Mouse (Mus musculus): ENCODE results near the gene B4galt1. TPM values are rescaled to one million over a fixed set of nuclear protein-coding genes. Genes with fewer than 3 reads are reported as not detected.

Gene B4galt1
- polyA plus RNA-seq, 1 experiment: 43.8 TPM

DNA sequence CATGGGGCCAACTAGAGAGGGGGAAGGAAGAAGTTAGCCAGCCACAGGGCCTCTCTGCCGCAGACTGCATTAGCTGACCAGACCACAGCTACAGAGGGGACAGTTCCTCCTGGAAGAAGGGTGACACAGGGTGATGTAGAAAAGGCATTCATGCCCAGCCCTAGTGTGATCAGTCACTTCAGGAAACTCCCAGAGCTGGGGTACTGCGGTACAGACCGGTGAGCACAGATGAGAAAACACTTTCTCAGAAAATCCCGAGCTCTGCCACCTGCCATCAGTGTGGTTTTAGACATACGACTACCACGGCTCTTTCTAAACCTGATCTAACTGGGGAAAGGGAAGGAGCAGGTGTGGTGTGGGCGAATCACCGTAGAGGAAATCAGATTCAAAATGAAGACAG is 30.1 kb downstream of the B4galt1 start:
- Histone ChIP-seq H3K27me3 (replicated peaks) (no peaks in the 10 kb centered on the region), H3K4me3 (replicated peaks) (no peak overlapping the region), H3K9me3 (no peaks in the 10 kb centered on the region), H3K36me3 (replicated peaks; ENCODE audit: low read length) (peaks cover 98% of the 10 kb centered on the region), H3K4me1 (peaks cover 99% of the 10 kb centered on the region)
- no peak for TF ChIP-seq FLI1 (IDR thresholded peaks at IDR 0.05; ENCODE audit: low read length)
- no peak for TF ChIP-seq GATA1 (IDR thresholded peaks at IDR 0.05; ENCODE audit: borderline replicate concordance, low read length)

GRCm38 (mm10) chr4:40823151-40823550 is 30.7 kb downstream of the B4galt1 start:
- peaks cover 100% of the 10 kb centered on the region for H3K4me1 ChIP-seq
- H3K4me3 ChIP-seq (replicated peaks): peak overlapping the region; percentile 33
- peaks cover 99% of the 10 kb centered on the region for H3K36me3 ChIP-seq (replicated peaks; ENCODE audit: low read length)
- no peak for TF ChIP-seq FLI1 (IDR thresholded peaks at IDR 0.05; ENCODE audit: low read length)
- no peak for TF ChIP-seq GATA1 (IDR thresholded peaks at IDR 0.05; ENCODE audit: borderline replicate concordance, low read length)
- H3K27me3 ChIP-seq (replicated peaks): no peaks in the 10 kb centered on the region
- no peaks in the 10 kb centered on the region for H3K9me3 ChIP-seq

DNA sequence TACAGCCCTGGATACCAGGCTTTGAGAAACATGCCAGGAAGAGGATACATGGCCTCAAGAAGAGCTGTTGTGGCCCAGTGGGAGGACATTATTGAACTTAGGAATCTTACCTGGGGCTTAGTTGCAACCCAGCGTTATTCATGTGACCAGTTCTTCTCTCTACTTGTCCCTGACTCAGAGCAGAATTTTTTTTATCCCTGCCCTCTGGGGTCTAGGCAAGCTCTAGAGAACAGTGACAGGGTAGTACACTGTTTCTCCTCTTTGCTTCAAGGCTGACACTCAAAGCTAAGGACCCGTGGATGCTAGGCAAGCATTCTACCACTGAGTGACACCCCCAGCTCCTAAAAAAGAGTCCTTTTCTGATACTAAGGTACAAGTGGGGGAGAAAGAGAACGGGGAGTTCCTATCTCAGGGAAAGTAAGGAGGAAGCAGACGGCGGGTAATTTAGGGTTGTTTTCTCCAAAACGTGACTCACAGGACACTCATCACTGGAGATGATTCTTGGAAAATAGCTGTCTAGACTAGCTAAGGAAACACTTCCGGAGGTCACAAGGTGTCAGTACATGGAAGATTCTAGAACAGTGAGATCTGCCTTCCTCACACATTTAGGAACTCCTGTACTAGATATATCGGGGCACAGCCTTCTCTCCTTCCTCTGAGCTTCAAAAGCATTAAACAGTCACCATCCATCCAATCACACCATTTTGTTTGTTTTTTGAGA is 32.3 kb downstream of the B4galt1 start:
- Histone ChIP-seq H3K4me1 (peaks cover 100% of the 10 kb centered on the region), H3K4me3 (replicated peaks) (no peak overlapping the region), H3K36me3 (replicated peaks; ENCODE audit: low read length) (peaks cover 99% of the 10 kb centered on the region), H3K9me3 (no peaks in the 10 kb centered on the region), H3K27me3 (replicated peaks) (no peaks in the 10 kb centered on the region)
- TF ChIP-seq GATA1 (IDR thresholded peaks at IDR 0.05; ENCODE audit: borderline replicate concordance, low read length) (no peak), FLI1 (IDR thresholded peaks at IDR 0.05; ENCODE audit: low read length) (no peak)

DNA sequence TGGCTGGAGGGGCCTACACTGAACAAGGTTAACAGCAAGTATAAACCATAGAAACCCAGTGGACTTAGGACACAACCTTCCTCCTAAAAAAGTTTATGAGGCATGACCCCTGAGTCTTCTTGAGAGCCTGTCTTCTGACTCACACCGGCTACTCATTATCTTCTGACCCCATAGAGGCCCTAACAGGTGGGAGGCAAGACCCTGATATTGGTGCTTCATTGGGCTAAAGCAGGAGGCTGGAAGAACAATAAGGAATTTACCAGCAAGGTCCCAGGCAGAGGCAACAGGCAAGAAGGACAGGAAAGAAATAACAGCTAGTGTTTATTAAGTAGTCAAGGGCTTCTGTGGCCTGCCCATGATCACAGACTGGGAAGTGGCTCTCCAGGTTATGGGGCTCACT is 32.9 kb downstream of the B4galt1 start:
- no peaks in the 10 kb centered on the region for H3K9me3 ChIP-seq
- peaks cover 99% of the 10 kb centered on the region for H3K36me3 ChIP-seq (replicated peaks; ENCODE audit: low read length)
- TF ChIP-seq GATA1 (IDR thresholded peaks at IDR 0.05; ENCODE audit: borderline replicate concordance, low read length) (no peak), FLI1 (IDR thresholded peaks at IDR 0.05; ENCODE audit: low read length) (no peak)
- no peak overlapping the region for H3K4me3 ChIP-seq (replicated peaks)
- H3K4me1 ChIP-seq: peaks cover 100% of the 10 kb centered on the region
- no peaks in the 10 kb centered on the region for H3K27me3 ChIP-seq (replicated peaks)

- Histone ChIP-seq H3K9me3 (no peaks in the 10 kb centered on the region), H3K36me3 (replicated peaks; ENCODE audit: low read length) (peaks cover 99% of the 10 kb centered on the region), H3K4me3 (replicated peaks) (no peak overlapping the region), H3K27me3 (replicated peaks) (no peaks in the 10 kb centered on the region), H3K4me1 (peaks cover 100% of the 10 kb centered on the region)
- no peak for TF ChIP-seq GATA1 (IDR thresholded peaks at IDR 0.05; ENCODE audit: borderline replicate concordance, low read length)
- no peak for TF ChIP-seq FLI1 (IDR thresholded peaks at IDR 0.05; ENCODE audit: low read length)
Measured at GRCm38 (mm10) chr4:40820024-40820423, 33.8 kb downstream of the B4galt1 start.

DNA sequence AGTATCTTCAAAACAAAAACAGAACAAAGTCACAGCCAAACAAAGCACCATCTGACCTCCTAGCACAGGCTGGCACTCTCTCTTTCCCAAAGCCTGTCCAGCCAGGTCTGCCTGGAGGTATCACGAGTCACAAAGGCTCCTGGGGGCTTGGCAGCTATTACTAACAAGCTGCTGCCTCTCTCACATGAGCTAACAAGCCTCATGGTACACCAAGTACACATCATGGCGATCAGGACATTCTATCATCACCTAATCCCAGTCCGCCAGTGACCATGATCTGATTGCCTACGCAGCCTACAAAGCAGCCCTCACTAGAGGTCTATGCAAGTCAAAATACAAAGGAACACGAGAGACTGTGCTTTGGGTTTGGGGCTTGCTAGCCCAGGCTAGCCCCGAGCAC is 34.7 kb downstream of the B4galt1 start:
- TF ChIP-seq FLI1 (IDR thresholded peaks at IDR 0.05; ENCODE audit: low read length): no peak
- no peak for TF ChIP-seq GATA1 (IDR thresholded peaks at IDR 0.05; ENCODE audit: borderline replicate concordance, low read length)
- Histone ChIP-seq H3K4me1 (peaks cover 100% of the 10 kb centered on the region), H3K9me3 (no peaks in the 10 kb centered on the region), H3K27me3 (replicated peaks) (no peaks in the 10 kb centered on the region), H3K36me3 (replicated peaks; ENCODE audit: low read length) (peaks cover 99% of the 10 kb centered on the region), H3K4me3 (replicated peaks) (peak overlapping the region; percentile 64)

GRCm38 (mm10) chr4:40818421-40818820 is 35.4 kb downstream of the B4galt1 start:
- no peak for TF ChIP-seq GATA1 (IDR thresholded peaks at IDR 0.05; ENCODE audit: borderline replicate concordance, low read length)
- TF ChIP-seq FLI1 (IDR thresholded peaks at IDR 0.05; ENCODE audit: low read length): no peak
- H3K4me1 ChIP-seq: peaks cover 100% of the 10 kb centered on the region
- peak overlapping the region; percentile 80 for H3K4me3 ChIP-seq (replicated peaks)
- no peaks in the 10 kb centered on the region for H3K27me3 ChIP-seq (replicated peaks)
- H3K36me3 ChIP-seq (replicated peaks; ENCODE audit: low read length): peaks cover 99% of the 10 kb centered on the region
- no peaks in the 10 kb centered on the region for H3K9me3 ChIP-seq

- Histone ChIP-seq H3K9me3 (no peaks in the 10 kb centered on the region), H3K27me3 (replicated peaks) (no peaks in the 10 kb centered on the region), H3K4me1 (peaks cover 100% of the 10 kb centered on the region), H3K4me3 (replicated peaks) (peak overlapping the region; percentile 80), H3K36me3 (replicated peaks; ENCODE audit: low read length) (peaks cover 99% of the 10 kb centered on the region)
- TF ChIP-seq GATA1 (IDR thresholded peaks at IDR 0.05; ENCODE audit: borderline replicate concordance, low read length): no peak
- TF ChIP-seq FLI1 (IDR thresholded peaks at IDR 0.05; ENCODE audit: low read length): no peak
Measured at GRCm38 (mm10) chr4:40817936-40818335, 35.9 kb downstream of the B4galt1 start.

GRCm38 (mm10) chr4:40815775-40816372 is 37.9 kb downstream of the B4galt1 start:
- Histone ChIP-seq H3K4me3 (replicated peaks) (peak overlapping the region; percentile 72), H3K36me3 (replicated peaks; ENCODE audit: low read length) (peaks cover 99% of the 10 kb centered on the region), H3K9me3 (no peaks in the 10 kb centered on the region), H3K4me1 (peaks cover 90% of the 10 kb centered on the region), H3K27me3 (replicated peaks) (no peaks in the 10 kb centered on the region)
- TF ChIP-seq GATA1 (IDR thresholded peaks at IDR 0.05; ENCODE audit: borderline replicate concordance, low read length) (no peak), FLI1 (IDR thresholded peaks at IDR 0.05; ENCODE audit: low read length) (no peak)

DNA sequence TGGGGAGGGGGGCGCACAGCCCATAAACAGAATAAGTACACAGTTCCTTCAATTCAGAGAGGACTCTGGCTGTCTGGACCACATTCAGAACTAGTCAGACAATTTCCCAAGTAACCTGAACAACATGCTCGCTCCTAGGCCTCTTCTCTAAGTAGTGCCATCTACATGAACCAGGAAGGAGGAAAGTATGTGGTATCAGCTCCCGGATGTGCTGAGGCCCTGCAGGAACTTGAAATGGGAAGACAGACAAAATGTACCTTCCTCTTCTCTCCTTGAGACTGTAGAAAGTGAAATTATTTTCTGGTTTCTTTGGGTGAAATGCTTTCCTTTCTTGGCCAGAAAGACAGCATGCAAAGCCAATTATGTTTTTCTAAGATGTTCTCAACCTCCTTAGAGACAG is 38.7 kb downstream of the B4galt1 start:
- H3K36me3 ChIP-seq (replicated peaks; ENCODE audit: low read length): peaks cover 99% of the 10 kb centered on the region
- TF ChIP-seq FLI1 (IDR thresholded peaks at IDR 0.05; ENCODE audit: low read length) (no peak), GATA1 (IDR thresholded peaks at IDR 0.05; ENCODE audit: borderline replicate concordance, low read length) (no peak)
- H3K4me3 ChIP-seq (replicated peaks): peak overlapping the region; percentile 2
- H3K27me3 ChIP-seq (replicated peaks): no peaks in the 10 kb centered on the region
- no peaks in the 10 kb centered on the region for H3K9me3 ChIP-seq
- H3K4me1 ChIP-seq: peaks cover 82% of the 10 kb centered on the region
